Mouse (Mus musculus) lung, postnatal 36 days (tissue): ENCODE data around the gene Mefv.
A peak's percentile ranks its signal among the peaks of the same experiment; 100 is the strongest.
"Not testable (repeated sequence)": the region's sequence is repeated elsewhere in the genome, so short reads cannot be mapped to it uniquely, and the experiment has no call there.

Experiments used
- DNase-seq: peaks from one replicate; pipeline ENCODE4 v3.0.0; 2022; ENCODE audit warnings: mixed read lengths

The Mefv gene

GRCm38 (mm10) chr16:3717980-3718379 is at the start of gene Mefv:
Gene Mefv (minus strand): TSS chr16:3718097.
- DNase-seq, result no peak

- DNase-seq, result no peak
Measured at GRCm38 (mm10) chr16:3748976-3749375, 31.1 kb upstream of the Mefv start.

DNA sequence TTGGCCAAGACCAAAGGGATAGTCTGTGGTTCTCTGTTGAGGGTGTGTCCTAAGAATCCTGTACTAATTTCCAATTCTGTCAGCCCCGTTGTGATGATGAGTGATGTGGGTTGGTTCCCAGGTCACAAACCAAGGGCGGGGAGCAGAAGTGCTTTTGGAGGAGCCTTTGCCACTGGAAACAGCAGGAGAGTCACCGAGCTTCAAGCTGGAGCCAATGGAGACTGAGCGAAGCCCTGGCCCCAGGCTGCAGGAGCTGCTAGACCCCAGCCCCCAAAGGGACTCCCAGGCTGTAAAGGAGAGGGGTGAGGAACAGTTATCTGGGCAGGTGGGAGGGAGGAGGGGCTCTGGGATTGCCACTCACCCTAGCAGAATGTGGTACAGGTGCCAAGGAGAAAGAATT is 27.8 kb upstream of the Mefv start:
- no peak for DNase-seq

GRCm38 (mm10) chr16:3744186-3744700 is 26.3 kb upstream of the Mefv start:
- no peak for DNase-seq

DNA sequence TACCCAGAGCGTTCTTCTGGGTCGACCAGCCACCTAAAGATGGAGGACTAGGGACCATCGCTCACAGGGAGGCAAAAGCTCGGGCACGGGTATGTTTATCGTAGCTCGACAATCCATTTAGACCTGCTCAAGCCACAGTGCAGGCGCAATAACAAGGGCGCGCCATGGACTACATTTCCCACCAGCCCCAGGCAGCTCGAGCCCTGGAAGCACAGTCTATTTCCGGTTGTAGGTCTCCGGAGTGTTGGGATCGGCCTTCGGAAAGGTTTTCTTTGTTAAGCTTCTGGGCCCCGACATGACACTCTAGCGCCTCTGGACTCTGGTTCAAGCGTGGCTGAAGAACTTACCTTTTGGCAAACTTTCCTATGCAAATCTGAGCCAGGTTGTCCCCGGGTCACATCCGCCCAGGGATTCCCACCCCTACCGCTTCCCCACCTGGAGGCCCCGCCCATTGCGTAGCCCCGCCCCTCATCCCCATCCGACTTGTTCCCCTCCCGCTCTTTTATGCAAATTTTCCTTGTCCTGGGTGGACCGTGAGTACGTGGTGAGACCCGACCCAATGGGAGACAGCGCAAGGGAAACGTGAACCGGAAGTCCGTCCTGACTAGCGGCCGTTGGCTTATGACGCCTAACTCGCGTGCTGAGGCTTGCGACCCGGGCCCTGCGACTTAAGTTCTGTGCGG is 25.7 kb upstream of the Mefv start, which contains the start of gene Zfp263:
Gene Zfp263, plus strand, starts transcription at position 591 of the 683 bp plus-strand sequence.
- DNase-seq, result peak; percentile 96

DNA sequence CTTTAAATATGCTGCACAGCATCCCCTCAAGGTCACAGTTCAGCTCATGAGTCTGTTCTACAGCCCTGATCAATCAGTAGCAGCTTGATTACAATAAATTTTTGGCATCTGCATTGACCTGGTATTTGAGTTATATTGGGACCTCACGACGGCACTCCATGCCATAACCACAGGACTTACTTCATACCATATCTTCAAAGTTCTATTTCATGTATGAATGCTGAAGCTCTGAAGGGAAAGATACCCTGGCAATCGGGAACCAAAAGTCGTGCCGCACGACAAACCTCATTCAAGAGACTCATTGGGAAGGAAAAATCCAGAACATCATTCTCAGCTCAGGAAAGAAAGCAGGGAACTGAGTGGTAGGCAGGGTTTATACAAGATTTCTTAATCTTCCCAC is 24.6 kb upstream of the Mefv start:
- DNase-seq, result no peak

DNA sequence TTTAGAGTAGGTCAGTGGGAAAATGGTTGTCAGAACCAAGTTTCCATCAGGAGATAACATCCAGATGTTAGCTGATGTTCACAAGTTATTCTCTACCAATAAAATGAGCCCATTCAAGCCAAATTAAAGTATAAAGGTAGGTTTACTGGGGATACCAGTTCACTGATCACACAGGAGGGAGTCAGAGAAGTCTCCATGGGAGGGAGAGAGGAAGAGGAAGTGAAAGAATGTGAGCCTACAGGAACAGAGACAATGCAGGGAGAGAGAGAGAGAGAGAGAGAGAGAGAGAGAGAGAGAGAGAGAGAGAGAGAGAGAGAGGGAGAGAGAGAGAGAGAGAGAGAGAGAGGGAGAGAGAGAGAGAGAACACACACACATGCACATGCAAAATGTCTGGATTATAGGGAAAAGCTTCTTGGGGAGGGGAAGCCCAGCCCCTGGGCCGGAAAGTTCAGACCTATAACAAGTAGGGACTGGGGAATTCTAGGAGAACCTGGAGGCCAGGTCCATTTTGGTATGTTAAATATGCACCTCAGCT is 15.4 kb upstream of the Mefv start:
- DNase-seq, result no peak

GRCm38 (mm10) chr16:3732612-3733011 is 14.7 kb upstream of the Mefv start:
- DNase-seq, result peak; percentile 32

DNA sequence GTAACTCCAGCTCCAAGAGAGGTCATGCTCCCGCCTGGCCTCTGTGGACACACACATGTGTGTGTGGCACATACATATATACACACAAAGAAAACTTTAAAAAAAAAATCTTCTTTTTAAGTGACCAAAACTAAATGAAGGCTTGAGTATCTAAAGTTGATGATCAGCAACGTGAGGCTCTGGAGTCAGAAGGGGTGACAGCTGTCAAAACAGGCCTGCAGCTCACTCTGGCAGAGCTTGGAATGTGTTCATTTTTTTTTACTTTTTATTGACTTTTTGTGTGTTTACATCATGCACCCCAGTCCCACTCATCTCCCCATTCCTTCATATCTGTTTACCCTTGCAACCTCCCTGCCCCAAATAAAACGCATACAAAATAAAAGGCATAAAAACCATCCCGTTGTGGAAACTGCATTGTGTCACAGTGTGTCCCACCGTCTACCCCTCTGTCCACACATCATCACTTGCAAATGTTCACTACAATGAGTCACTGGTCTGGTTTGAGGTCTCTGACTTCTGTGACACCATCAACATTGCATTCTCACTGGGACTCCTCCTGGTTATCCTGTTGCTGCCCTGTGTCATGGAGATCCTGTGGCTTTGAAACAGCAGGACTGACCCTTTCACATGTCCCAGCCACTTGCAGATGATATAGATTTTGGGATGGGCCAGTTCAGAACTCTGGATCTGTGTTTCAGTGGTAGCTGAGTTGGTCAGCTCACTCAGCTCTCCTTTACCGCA is 10.3 kb upstream of the Mefv start:
- DNase-seq, result no peak

GRCm38 (mm10) chr16:3723231-3723630 is 5.3 kb upstream of the Mefv start:
- peak; percentile 6 for DNase-seq

DNA sequence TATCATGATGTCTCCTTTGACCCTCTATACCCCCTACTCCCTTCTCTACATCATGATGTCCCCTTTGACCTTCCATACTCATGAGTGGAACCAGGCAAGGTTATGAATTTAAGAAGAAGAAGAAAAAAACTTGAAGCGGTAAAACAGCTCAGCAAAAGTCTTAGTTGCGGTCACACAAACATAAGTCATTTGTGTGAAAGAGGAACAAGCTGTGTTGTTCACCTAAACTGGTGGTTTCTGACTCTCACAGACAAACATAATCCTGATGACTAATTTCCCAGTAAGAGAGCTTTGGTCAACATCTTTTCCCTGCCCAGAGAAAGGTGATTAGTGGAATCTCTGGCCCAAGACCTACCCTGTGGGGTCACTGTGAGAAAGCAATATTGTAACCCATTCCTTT is 3.2 kb downstream of the Mefv start:
- no peak for DNase-seq

- DNase-seq, result peak; percentile 7
Measured at GRCm38 (mm10) chr16:3706680-3707079, 11.2 kb downstream of the Mefv start.

GRCm38 (mm10) chr16:3700893-3701292 is 17.0 kb downstream of the Mefv start:
- DNase-seq, result no peak

DNA sequence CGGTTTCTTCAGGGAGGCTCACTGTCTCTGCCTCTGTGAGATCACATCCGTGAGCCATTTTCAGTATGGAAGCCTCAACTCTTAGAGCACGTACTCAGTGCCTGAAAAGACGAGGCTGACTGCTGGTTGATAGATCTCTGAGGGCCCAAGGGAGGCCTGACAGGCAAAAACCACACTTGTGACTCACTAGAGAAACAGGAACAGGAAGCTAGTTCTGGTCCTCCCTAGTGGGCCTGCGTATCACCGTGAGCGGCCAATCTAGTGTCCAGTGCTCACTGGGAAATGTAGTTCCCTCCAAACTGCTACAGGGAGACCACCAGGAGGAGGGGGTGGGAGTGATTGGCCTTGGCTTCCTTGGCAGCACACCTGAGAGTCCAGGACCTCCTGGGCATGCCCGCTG is 18.6 kb downstream of the Mefv start:
- peak; percentile 37 for DNase-seq

GRCm38 (mm10) chr16:3689608-3690007 is 28.3 kb downstream of the Mefv start:
- not testable (repeated sequence) for DNase-seq
